Mouse (Mus musculus): ENCODE data around the gene Dclre1c.
"Not testable (repeated sequence)": the region's sequence is repeated elsewhere in the genome, so short reads cannot be mapped to it uniquely, and the experiment has no call there.

The Dclre1c gene

DNA sequence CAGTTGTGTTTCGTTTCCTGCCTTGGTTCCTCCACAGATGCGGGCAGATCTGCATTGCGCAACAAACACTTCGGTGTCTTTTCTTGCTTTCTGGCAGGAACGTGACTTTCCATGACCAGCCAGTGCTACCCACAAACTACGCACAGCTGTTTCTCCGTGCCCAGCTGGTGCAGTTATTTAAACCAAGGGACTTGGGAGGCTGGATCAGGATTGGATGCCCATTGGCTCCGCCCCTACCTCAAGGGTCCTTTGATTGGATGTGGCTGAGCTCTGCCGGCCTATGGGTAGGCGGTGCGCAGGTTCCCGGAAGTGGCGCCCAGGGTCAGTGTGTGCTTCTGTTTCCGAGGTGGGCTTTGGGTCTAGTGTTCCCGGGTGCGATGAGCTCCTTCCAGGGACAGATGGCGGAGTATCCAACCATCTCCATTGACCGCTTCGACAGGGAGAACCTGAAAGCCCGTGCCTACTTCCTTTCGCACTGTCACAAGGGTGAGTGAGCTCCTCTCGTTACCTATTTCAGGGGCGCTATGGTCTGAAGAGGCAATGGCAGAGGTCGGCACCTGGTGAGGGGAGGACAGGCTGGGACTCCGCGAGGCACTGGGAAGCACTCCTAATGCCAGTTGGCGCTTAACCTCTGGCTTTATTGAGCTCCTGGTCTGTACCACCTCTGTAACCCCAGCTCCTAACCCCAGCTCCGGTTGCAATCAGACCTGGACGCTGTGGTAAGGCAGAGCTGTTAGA, at the start of gene Dclre1c:
TSS of gene Dclre1c (plus strand) at position 291 of the 738 bp plus-strand sequence.
- DNase-seq = peak; percentile 94 to 95

DNA sequence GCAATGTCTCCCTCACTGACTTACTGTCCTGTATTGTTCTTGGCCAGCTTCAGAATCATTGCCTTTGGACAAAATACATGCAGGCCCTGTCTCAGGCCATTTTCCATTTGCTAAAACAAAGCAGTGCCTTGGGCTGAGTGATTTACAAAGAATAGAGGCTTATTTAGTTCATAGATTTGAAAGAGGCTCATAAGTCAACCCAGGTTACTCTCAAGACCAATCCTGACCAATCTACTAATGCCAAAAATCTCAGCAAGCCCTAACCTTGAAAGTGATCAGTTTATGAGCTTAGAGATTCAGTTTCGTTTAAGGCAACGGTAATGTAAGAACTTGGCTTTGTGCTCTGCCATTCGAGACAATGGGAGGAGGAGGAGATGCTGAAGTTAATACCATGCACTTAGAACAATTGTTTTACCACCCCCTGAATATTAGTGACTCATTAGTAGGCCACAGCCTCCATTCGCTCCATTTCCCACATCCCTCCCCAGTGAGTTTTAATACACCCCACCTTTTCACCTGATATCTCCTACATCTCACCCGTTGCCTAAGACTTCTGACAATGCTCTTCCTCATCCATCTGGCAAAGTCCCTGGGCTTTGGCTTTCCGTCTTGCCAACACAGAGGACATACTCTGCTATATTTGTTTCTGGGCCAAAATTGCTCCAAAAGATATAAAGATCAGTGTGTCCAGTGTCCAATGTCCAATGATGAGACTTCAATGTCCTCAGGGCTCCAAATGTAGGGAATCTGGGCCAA, 36.6 kb upstream of the Dclre1c start:
- DNase-seq = no peak

DNA sequence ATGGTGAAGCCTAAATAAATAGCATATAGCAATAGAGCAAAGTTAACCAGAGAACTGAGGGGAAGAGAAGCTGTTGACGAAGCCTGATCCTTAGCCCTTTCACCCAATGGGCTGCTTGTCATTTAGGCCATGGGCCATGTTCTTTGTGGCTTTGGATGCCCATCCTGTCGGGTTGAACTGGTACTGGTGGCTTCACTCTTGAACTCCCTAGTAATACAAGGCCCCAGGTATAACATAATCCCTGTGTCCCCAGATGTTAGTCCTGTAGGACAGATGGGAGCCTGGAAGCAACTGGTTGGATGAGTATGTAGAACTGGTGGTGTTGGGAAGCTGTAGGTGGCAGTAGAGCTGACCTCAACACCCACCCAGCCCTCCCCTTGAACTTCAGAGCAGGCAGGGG, 32.0 kb upstream of the Dclre1c start:
- DNase-seq = no peak

DNA sequence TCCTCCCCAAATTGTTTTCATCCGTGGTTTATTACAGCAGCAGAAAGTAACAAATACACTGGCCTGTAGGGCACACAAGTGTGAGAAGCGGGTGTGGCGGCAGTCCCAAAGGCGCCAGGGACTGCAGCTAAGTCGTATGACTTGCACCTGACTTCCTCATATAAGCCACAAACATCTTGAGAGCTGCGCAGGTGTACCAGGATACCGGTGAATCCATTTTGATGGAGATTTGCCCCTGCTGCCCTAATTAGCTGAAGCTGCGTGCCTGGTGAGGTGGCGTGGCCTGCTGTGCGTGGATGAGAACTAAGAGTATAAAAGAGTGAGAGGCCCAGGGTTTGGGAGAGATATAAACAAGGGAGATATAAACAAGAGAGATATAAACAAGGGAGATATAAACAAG, 26.8 kb upstream of the Dclre1c start, which contains the start of gene Olah:
TSS of gene Olah (minus strand) at position 101 of the 400 bp plus-strand sequence.
- DNase-seq = not testable (repeated sequence)

DNA sequence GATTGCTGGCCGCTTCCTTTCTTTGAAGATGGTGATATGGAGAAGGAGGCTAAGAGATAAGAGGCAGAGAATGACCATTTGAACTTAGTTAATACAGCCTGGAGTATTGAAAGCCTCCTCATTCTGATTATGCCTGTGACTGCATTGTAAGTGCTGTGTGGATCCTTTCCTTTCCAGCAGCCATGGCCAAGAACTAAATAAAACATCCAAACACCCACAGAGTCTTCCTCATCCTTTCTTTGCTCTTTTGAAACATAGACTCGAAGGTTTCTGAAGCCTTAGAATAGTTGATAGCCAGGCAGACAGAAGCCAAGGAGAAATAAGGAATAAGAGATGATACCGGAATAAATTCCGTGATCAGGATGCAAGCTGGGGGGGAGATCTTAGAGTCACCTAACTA, 17.9 kb upstream of the Dclre1c start:
- no peak for DNase-seq

DNA sequence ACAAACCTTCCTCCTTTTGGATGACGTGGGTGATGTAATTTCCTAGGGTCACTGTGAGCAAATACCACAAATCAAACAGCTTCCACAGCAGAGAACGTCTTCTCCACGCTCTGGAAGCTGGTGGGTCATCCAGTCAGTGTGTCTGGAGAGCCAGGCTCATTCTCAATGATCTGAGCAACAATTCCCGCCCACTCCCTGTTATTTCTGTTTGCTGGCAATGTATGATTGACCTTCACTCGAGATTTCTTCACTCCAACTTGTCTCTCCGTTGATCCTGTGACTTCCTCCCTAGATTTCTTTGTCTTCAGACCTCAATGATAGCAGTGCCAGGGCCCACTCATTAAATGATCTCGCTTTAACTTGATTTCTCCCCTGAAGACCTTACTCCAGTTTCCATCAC, 16.2 kb upstream of the Dclre1c start:
- no peak for DNase-seq

DNA sequence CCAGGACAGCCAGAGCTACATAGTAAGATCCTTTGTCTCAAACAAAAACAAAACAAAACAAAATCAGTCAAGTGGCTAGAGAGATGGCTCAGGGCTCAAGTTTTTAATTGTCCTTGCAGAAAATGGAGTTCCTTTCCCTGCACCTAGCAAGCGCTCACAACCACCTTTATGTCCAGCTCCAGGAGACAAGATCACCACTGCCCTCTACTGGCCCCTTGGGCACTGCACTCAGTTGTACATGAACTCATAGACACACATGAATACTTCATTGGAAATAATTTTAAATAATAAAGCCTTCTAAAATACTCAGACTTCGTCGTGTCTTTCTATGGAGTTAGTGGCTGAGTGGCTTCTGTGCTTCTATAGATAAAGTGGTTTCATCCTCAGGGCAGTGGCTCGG, 9.7 kb upstream of the Dclre1c start:
- DNase-seq = peak; percentile 45 to 58

DNA sequence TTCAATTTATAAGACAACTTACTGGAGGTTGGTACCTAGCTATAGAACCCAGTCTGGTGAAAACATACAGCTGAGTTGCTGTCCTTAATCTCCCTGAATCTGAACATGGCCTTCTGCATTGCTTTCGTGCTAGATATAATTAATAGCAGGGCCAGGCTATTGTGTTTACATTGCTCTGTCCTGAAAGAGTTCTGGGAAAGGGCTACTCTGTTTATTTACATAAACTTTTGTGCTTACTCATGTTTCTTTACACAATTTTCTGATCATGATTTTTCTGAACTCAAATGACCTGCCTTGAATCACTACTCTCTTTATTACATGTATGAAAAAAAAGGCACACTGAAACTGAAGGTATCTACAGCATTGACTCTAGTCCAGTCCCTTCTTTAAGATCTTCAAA, 8.3 kb upstream of the Dclre1c start:
- DNase-seq = no peak

DNA sequence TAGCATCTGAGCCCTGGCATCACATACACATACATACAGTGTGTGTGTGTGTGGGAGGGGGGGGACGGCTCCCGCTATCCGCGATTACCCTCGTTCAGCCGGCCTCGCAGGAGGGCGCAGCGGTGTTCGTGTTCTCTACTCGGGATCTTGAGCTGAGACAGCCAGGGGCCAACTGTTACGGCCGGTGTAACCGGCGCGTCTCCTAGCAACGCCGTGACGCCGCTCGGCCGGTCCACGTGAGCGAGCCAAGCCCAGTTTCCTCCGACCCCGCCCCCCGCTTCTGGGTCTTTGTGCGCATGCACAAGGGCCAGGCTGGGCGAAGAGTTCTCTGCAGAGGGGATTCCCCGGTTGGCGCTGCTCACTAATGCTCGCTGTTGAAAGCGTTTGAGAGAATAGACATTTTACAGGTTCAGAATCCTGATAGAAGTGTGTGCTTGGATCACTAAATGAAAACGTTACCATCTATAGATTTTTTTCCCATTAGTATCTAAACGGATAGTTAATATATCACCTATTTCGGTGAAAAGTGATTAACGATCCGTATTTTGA, 5.0 kb upstream of the Dclre1c start:
- DNase-seq = peak; percentile 97 to 98

DNA sequence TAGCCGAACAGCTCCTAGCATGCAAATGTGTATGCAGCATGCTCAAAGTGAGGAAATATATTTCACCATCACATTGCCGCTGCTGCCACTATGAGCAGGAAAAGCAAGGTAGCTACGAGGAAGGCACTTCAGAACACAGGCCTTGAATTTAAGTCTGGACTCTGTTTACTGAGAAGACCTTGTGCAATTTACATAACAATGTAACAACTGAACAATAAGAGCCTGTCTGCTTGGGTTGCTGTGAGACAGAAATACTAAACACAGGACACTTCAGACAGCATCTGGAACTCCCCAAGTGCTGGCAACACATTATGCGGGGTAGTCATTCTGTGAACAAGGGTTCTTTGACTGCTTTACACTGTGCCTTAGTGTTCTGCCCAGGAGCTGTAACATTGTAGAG, 3.8 kb upstream of the Dclre1c start:
- DNase-seq = no peak

DNA sequence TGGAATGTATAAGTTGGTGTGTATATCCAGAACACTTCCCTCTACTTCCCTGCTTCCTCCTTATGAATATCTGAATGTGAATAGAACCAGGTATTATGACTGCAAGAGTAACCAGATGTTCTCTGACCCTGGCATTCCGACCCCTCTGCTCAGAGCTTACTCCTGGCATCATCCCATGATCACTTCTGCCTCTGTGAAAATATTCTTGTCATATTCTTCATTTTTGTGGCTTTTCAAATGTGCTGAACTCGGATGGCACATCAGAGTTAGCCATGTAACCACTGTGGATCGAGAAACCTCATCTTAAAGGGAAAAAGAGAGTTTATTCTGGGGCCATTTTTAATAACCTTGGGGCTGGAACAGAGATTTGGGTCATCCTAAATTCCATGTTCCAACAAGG, 1.4 kb upstream of the Dclre1c start, which contains the start of gene Meig1:
TSS of gene Meig1 (minus strand) at position 101 of the 400 bp plus-strand sequence.
- DNase-seq = no peak

DNA sequence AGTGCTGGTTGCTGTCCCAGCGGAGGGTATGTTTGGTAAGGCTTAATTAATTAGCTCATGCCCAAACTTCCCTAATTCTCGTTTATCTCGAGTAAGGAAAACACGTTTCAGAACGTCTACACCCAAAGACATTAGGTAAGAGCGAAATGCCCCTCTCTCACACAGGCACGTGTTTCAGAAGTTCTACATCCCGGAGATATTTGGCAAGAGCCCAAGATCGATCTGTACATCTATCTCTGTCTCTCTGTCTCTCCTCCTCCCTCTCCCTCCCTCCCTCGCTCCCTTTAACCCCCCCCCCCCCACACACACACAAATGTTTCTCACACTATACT, 614 bp downstream of the Dclre1c start:
- DNase-seq = no peak

DNA sequence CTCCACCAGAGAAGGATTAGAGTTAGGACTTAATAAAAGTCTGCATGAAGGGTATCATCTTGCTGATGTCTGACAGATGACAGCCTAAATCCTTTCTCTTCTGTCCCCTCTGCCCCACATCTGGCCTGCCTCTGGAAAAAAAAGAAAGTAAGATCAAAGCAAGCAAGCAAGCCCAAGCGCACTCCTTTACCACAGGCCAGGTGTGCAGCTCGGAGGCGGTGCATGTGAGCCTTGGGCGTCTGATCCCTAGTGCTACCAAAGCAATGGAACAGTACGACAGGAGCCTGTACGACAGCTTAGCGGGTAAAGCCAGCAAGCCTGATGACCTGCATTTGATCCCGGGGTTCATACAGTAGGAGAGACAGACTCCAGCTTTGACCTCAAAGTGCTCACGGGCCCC, 7.0 kb downstream of the Dclre1c start:
- no peak for DNase-seq

DNA sequence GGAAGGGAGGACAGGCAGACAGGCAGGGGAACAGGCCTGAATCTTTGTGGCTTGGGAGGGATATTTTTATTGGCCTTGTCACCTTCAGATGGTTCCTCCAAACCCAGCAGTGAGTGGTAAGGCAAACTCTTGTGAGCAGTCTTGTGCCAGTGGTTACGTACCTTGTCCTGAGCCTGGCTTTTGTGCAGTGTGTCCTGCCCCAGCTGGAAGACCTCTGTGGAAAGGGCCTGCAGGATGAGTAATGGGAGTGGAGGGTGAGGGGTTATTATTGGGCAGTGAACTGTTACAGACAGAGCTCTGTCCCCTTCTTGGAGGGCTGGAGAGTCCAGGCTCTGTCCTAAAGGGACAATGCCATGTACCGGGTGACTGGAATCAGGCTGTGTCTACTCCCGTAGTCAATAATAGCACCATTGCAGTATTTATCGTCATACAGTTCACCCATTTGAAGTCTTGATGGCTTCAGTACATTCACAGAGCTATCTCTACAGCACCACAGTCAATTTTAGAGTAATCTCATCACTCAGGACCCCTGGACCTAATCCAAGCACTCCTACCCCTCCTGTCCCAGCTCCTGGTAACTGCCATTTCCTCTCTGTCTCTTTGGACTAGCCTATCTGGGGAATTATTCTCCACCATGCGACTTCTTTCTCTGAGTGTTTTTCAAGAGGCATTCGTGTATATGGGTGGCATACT, 11.6 kb downstream of the Dclre1c start:
- DNase-seq = no peak

DNA sequence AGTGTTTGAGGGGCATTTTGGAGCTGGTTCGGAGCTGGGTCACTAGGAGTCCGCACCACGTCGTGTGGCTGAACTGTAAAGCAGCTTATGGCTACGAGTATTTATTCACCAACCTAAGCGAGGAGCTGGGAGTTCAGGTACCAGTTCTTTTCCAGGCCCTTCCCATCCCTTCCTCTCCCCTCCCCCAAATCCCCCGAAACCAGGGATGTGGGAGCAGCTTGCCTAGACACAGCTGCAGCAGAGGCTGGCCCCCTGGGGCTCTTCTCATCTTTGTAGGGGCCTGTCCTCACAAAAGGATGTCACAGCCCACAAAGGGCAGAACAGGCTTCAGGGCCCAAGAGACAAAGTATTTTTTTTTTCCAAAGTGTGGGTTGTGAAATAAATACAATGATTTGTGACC, 14.0 kb downstream of the Dclre1c start:
- no peak for DNase-seq

DNA sequence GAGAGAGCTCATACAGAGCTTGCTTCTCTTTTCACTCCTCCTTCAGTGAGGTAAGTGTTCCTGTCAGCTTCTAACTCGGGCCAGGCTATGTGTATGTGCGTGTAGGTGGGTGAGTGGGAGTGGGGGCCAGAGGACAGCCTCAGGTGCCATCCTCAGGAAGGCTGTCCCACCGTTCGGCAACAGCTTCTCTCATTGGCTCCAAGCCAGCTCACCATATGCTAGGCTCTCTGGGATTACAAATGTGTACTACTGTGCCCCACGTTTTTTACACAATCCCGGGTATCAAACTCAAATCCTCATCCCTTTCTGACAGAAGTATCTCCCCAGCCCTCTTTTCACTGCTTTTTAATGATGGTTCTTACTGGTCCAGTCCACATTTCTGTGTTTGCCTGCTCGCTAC, 20.3 kb downstream of the Dclre1c start:
- no peak for DNase-seq

DNA sequence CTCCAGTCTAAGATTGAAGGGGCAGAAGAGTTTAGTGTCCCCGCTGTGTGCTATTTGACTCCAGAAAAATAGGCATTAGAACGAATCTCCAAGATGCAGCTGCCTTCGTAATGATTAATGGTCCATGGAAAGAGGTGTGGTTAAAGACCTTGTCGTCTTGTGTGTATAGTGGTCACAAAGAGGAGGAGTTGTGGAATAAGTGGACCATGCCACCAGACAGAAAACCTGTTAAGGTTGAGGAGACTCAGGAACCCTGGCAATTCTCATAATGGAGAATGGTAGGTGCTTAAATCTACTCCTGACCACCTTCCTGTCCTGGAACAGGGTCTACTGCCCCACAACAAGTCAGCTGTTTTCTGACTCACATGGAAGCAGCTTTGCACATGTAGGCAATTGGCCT, 22.1 kb downstream of the Dclre1c start:
- no peak for DNase-seq

DNA sequence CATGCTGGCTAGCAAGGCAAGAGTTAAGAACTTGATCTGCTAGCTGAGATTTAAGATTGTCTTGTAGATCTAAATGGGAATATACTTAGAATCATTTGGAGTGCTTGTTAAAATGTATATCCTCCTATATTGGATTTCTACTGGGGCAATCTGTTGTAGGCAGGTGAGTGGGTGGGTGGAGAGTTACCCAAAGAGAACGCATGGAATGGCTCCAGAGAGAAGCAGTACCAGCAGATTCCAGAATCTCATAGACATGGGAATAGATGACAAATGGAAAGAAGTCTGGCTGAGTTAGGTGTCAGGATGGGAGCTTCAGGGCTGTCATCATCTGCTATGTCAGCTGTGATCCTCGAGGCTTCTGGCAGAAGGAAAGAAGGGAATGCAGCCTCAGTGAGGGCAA, 25.5 kb downstream of the Dclre1c start:
- DNase-seq = no peak

DNA sequence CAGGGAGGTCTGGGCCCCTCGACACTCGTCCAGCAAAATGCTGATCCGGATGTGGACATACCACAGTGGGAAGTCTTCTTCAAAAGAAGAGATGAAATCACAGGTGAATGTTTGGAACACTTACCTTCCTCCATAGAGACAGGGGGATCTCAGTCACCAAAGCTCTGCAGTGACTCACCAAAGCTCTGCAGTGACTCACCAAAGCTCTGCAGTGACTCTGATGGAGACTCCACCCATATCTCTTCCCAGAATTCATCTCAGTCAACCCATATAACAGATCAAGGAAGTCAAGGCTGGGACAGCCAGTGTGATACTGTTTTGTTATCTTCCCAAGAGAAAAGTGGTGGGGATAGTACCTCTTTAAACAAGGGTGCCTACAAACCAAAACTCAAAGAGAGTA, 29.2 kb downstream of the Dclre1c start:
- DNase-seq = no peak

DNA sequence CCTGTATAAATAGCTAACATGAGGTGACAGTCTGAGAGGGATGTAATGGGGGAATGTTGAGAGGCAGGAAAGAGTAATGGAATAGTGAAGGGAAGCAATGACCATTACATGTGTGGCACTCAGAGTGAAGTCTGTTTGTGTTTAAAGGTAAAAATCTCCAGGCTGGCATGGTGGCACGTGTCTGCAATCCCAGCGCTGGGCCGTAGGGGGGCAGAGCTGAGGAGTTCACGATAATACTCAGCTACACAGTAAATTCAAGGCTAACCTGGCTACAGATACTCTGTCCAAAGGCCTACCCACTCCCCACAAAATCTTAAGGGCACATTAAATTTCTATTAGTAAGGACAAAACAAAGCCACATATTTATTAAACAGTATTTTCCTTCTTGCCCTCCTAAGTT, 32.7 kb downstream of the Dclre1c start:
- DNase-seq = no peak

DNA sequence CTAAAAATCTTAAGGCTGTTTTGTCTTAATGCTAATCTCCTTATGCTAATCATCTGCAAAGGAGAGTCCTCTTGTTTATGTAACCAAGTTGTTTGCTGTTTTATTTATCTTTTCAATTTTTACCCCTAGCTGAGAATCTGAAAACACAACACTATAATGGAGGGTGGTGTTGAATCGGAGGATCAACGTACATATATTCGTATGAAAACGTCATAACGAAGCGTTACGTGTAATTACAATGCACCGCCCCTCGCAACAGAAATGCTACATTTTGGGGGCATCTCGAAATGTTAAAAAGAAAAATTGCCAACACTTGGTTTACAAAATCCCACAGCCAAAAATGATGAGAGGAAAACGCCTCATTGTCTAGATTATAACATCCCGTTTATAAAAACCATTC, 50.0 kb downstream of the Dclre1c start:
- DNase-seq = no peak

DNA sequence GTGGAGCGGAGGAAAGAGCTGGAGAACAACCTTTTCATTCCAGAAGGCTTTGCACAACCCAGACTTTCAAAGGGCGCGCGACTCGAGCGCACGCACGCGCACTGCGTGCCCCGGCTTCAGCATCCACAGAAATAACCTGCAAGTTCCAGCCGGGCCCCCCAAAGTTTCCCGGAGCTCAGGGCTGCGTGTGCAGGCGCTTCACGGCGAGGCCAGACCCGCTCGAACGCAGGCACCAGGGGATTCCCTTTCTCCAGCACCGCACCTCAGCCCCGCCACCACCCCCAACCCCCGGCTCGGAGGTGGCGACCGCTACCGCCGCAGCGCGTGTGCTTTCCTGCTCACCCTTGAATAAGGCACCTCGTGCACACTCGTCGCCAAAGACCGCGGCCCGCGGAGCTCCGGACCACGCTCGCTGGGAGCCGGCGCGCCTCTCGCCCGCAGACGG, 50.5 kb downstream of the Dclre1c start:
- DNase-seq = peak; percentile 44 to 55

DNA sequence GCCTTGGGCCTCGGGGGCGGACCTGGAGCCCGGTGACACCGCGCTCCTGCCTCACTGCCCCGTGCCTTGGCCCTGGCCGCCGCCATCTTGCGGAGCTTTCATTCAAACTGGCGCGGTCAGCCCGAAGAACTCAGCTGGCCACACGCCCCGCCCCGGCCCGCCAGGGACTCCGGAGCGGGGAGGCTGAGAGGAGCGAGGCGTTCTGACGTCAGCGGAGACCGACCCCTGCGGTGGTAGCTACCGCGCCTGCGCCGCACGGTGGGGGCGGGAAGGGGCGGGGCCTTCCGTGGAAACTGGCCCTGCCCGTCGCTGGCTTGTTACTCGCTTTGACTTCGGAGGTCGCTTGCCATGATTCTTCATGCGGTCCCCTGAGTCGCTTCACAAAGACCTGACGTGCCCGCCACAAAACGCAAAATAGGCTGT, 50.9 kb downstream of the Dclre1c start, which contains the start of gene Suv39h2:
TSS of gene Suv39h2 (minus strand) at position 171 of the 423 bp plus-strand sequence.
- peak; percentile 96 to 97 for DNase-seq
